Mouse (Mus musculus): ENCODE measurements around the gene Prkaca. TPM values are rescaled to one million over a fixed set of nuclear protein-coding genes. Genes with fewer than 3 reads are reported as not detected.

Prkaca gene
- total and polyA plus RNA-seq, 3 experiments: 24.7 to 74.9 TPM; not detected in 1

DNA sequence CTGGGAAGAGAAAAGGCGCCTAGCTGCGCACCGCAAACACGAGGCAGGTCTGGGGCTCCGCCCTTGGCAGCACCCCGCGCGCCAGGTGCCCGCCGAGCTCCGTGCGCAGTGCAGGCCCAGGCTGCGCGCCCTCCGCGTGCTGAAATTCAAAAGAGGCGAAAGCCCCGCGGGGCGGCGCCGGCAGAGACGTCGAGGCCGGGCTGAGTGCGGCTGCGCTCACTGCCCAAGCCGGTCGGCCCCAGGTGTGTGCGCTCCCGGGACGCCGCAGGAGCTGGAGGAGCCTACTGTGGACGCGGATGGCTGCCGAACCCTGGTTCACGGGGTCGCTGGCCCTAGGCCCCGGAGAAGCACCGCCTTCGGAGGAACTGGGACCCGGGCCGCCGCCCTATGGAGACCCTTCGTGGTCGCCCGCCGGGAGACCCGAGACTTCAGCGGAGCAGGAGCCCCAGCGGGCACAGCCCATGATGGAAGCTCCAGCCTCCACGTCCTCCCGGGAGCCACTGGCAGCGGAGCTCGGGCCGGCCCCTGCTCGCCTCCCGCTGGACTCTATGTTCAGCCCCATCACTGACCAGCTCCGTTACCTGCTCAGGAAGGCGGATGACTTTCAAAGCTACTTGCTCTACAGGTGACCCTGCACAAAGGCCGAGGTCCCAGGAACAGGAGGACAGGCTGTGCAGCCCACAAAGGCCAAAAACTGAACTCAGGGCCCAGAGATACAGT is 28.6 kb downstream of the Prkaca start, which contains the start of gene 1700067K01Rik:
Gene 1700067K01Rik, plus strand, starts transcription at position 222 of the 720 bp plus-strand sequence.
- Histone ChIP-seq H3K27ac (ENCODE audit: control insufficient read depth, low read depth, low read length) (no peak within 1 kb of the TSS), H3K4me3 (ENCODE audit: control insufficient read depth in 1 of 2, insufficient read depth in 1 of 2, low read depth in 2 of 2, low read length in 2 of 2) (no peak within 1 kb of the TSS), H3K9me3 (replicated peaks; ENCODE audit: insufficient read depth, low read length) (no peaks in the 10 kb centered on the region), H3K79me2 (ENCODE audit: control insufficient read depth, insufficient read depth, low read length, poor library complexity) (peaks cover 20% of the 10 kb centered on the region), H3K9ac (ENCODE audit: control insufficient read depth, low read depth, low read length, poor library complexity, severe bottlenecking) (no peak within 1 kb of the TSS), H3K4me1 (ENCODE audit: control insufficient read depth in 1 of 2, insufficient read depth in 2 of 2, low read length in 2 of 2) (peaks cover 5 to 29% of the 10 kb centered on the region in 2 experiments; a peak in 3 of 4 replicates), H3K36me3 (ENCODE audit: control insufficient read depth in 1 of 2, insufficient read depth in 2 of 2, low read length in 2 of 2) (peaks cover 3 to 18% of the 10 kb centered on the region in 2 experiments; a peak in 2 of 4 replicates), H3K27me3 (ENCODE audit: control insufficient read depth in 1 of 2, insufficient read depth in 2 of 2, low read length in 2 of 2) (no peaks in the 10 kb centered on the region)
- no peak for DNase-seq (ENCODE audit: low read depth, low spot score)
- TF ChIP-seq CHD2 (IDR thresholded peaks at IDR 0.05; ENCODE audit: low read length) (no peak), SIN3A (IDR thresholded peaks at IDR 0.05; ENCODE audit: low read length) (no peak), EP300 (IDR thresholded peaks at IDR 0.05; ENCODE audit: low read depth in 1 of 2, low read length in 2 of 2) (no peak), ZKSCAN1 (IDR thresholded peaks at IDR 0.05; ENCODE audit: low read depth, low read length) (no peak), USF2 (IDR thresholded peaks at IDR 0.05; ENCODE audit: borderline replicate concordance in 1 of 2, insufficient read depth in 1 of 2, low read depth in 1 of 2, low read length in 2 of 2) (no peak), MXI1 (IDR thresholded peaks at IDR 0.05; ENCODE audit: low read depth, low read length) (no peak), POLR2A (IDR thresholded peaks at IDR 0.05; ENCODE audit: control insufficient read depth in 1 of 2, insufficient read depth in 1 of 2, low read depth in 1 of 2, low read length in 2 of 2, poor library complexity in 1 of 2) (no peak), POLR2AphosphoS5 (IDR thresholded peaks at IDR 0.05; ENCODE audit: borderline replicate concordance, low read depth, low read length) (no peak), ZMIZ1 (IDR thresholded peaks at IDR 0.05; ENCODE audit: low read depth, low read length) (no peak), SMC3 (IDR thresholded peaks at IDR 0.05; ENCODE audit: low read depth, low read length) (no peak), ZNF384 (IDR thresholded peaks at IDR 0.05; ENCODE audit: low read depth, low read length) (no peak)

DNA sequence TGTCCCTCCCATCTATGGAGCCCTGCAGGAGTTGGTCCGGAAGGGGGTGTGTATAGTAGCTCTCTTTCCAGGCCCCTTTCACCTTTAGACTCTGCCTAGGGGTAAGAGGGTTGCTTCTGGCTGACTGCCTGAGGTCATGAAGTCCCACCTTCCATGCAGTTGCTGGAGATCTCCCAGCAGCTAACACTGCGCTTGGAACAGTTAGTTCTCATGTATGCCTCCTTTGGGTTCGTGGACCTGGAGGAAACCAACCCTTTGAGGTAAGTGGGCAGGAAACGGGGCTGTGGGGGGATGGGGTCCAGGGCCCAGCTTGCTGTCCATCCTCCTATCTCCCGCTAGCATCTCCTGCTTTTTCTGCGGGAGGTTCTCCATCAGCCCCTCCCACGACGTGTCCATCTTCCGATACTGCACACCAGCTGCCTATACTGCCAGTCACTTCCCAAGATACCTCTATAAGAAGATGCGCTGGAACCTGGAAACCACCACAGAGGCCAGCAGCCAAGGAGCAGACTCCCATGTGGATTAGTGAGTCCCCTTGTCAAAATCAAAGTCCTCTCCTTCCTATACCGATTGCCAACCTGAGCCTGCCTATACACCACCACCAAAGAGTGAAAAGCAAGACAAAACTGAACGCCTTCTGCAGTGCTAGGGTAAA is 30.3 kb downstream of the Prkaca start:
- Histone ChIP-seq H3K27me3 (ENCODE audit: control insufficient read depth in 1 of 2, insufficient read depth in 2 of 2, low read length in 2 of 2) (no peaks in the 10 kb centered on the region), H3K9me3 (replicated peaks; ENCODE audit: insufficient read depth, low read length) (no peaks in the 10 kb centered on the region), H3K9ac (ENCODE audit: control insufficient read depth, low read depth, low read length, poor library complexity, severe bottlenecking) (no peak overlapping the region), H3K4me1 (ENCODE audit: control insufficient read depth in 1 of 2, insufficient read depth in 2 of 2, low read length in 2 of 2) (peaks cover 4 to 29% of the 10 kb centered on the region in 2 experiments; a peak in 3 of 4 replicates), H3K27ac (ENCODE audit: control insufficient read depth, low read depth, low read length) (no peak overlapping the region; the same call in 1 of the 2 replicates), H3K4me3 (ENCODE audit: control insufficient read depth in 1 of 2, insufficient read depth in 1 of 2, low read depth in 2 of 2, low read length in 2 of 2) (no peak overlapping the region), H3K79me2 (ENCODE audit: control insufficient read depth, insufficient read depth, low read length, poor library complexity) (peaks cover 15% of the 10 kb centered on the region), H3K36me3 (ENCODE audit: control insufficient read depth in 1 of 2, insufficient read depth in 2 of 2, low read length in 2 of 2) (peaks cover 3 to 18% of the 10 kb centered on the region in 2 experiments; a peak in 2 of 4 replicates)
- TF ChIP-seq NELFE (IDR thresholded peaks at IDR 0.05; ENCODE audit: low read depth, low read length) (no peak), MYC (IDR thresholded peaks at IDR 0.05; ENCODE audit: low read depth, low read length) (no peak), MXI1 (IDR thresholded peaks at IDR 0.05; ENCODE audit: low read depth, low read length) (no peak), GABPA (IDR thresholded peaks at IDR 0.05; ENCODE audit: low read depth, low read length) (no peak), SIN3A (IDR thresholded peaks at IDR 0.05; ENCODE audit: low read length) (no peak), POLR2A (IDR thresholded peaks at IDR 0.05; ENCODE audit: control insufficient read depth in 1 of 2, insufficient read depth in 1 of 2, low read depth in 1 of 2, low read length in 2 of 2, poor library complexity in 1 of 2) (no peak), NRF1 (IDR thresholded peaks at IDR 0.05; ENCODE audit: insufficient read depth, low read depth, low read length, poor library complexity, severe bottlenecking) (no peak), RCOR1 (IDR thresholded peaks at IDR 0.05; ENCODE audit: low read depth, low read length) (no peak), HCFC1 (IDR thresholded peaks at IDR 0.05; ENCODE audit: low read depth, low read length) (no peak), CHD1 (IDR thresholded peaks at IDR 0.05; ENCODE audit: low read depth, low read length) (no peak), UBTF (IDR thresholded peaks at IDR 0.05; ENCODE audit: borderline replicate concordance, insufficient read depth, low read depth, low read length) (no peak), MAFK (IDR thresholded peaks at IDR 0.05; ENCODE audit: borderline replicate concordance, low read depth, low read length) (no peak), USF2 (IDR thresholded peaks at IDR 0.05; ENCODE audit: borderline replicate concordance in 1 of 2, insufficient read depth in 1 of 2, low read depth in 1 of 2, low read length in 2 of 2) (no peak), MEF2A (IDR thresholded peaks at IDR 0.05; ENCODE audit: extremely low read depth, insufficient replicate concordance, low read depth, low read length, poor library complexity, severe bottlenecking) (no peak), MAX (IDR thresholded peaks at IDR 0.05; ENCODE audit: low read length) (no peak), ZMIZ1 (IDR thresholded peaks at IDR 0.05; ENCODE audit: low read depth, low read length) (no peak), ZC3H11A (IDR thresholded peaks at IDR 0.05; ENCODE audit: low read depth, low read length) (no peak)
- no peak for DNase-seq (ENCODE audit: low read depth, low spot score)

Measured in MEL (cell line).